Mouse (Mus musculus) hindbrain, embryonic 16.5 days (tissue): ENCODE results near the gene Znrf3. TPM values are rescaled to one million over a fixed set of nuclear protein-coding genes. Genes with fewer than 3 reads are reported as not detected.
"Not testable (repeated sequence)": the region's sequence is repeated elsewhere in the genome, so short reads cannot be mapped to it uniquely, and the experiment has no call there.

Experiments used
- ATAC-seq: fragments of 200-750 bp; cut with Nextera tagmentation; 2 replicates; pipeline ENCODE4 v1.8.0; 2017; ENCODE audit warnings: moderate TSS enrichment, moderate library complexity
- H3K27ac ChIP-seq: fragments of 300-500 bp; sonication (generic); 2 replicates; pipeline ENCODE4 v1.5.1; 2014; ENCODE audit warnings: low read depth, mild to moderate bottlenecking, control low read depth, low read length, moderate library complexity
- H3K27me3 ChIP-seq: fragments of 300-500 bp; sonication (generic); replicated peaks from 2 replicates; pipeline ENCODE4 v1.6.1; 2014; ENCODE audit warnings: low read length; ENCODE audit not compliant: control insufficient read depth, insufficient read depth
- H3K36me3 ChIP-seq: fragments of 300-500 bp; sonication (generic); 2 replicates; pipeline ENCODE4 v1.6.1; 2014; ENCODE audit warnings: mild to moderate bottlenecking, low read length, moderate library complexity, mixed read lengths; ENCODE audit not compliant: control insufficient read depth, insufficient read depth
- H3K4me1 ChIP-seq: fragments of 300-500 bp; sonication (generic); 2 replicates; pipeline ENCODE4 v1.6.1; 2014; ENCODE audit warnings: low read depth, low read length; ENCODE audit not compliant: control insufficient read depth, insufficient read depth
- H3K4me2 ChIP-seq: fragments of 300-500 bp; sonication (generic); 2 replicates; pipeline ENCODE4 v1.6.1; 2014; ENCODE audit warnings: mild to moderate bottlenecking, low read length, control low read depth, moderate library complexity
- H3K4me3 ChIP-seq: fragments of 300-500 bp; sonication (generic); 2 replicates; pipeline ENCODE4 v1.5.1; 2014; ENCODE audit warnings: mild to moderate bottlenecking, low read length, control low read depth, moderate library complexity
- H3K9ac ChIP-seq: fragments of 300-500 bp; sonication (generic); 2 replicates; pipeline ENCODE4 v1.6.1; 2014; ENCODE audit warnings: low read depth, mild to moderate bottlenecking, control low read depth, low read length, moderate library complexity
- H3K9me3 ChIP-seq: fragments of 300-500 bp; sonication (generic); 2 replicates; pipeline ENCODE4 v1.6.1; 2014; ENCODE audit warnings: mild to moderate bottlenecking, low read length, moderate library complexity; ENCODE audit not compliant: control insufficient read depth
- WGBS: fragments of 180-500 bp; shearing (Covaris S2); extraction: QIAGEN DNeasy Blood & Tissue Kit; methylation state at CpG from one replicate; pipeline ENCODE4 v1.1.7; 2014; 5-methylcytosine and 5-hydroxymethylcytosine counted together
- polyA plus RNA-seq: library from polyadenylated mRNA; unstranded; fragments of >200 nt; fragmentation: Nextera tagmentation; extraction: Ambion mirVana; gene quantifications from 2 replicates; pipeline ENCODE4 v1.2.1, GENCODE M21; 2015

Gene Znrf3
- polyA plus RNA-seq, 1 experiment from 2014 or later = 8.1 TPM

DNA sequence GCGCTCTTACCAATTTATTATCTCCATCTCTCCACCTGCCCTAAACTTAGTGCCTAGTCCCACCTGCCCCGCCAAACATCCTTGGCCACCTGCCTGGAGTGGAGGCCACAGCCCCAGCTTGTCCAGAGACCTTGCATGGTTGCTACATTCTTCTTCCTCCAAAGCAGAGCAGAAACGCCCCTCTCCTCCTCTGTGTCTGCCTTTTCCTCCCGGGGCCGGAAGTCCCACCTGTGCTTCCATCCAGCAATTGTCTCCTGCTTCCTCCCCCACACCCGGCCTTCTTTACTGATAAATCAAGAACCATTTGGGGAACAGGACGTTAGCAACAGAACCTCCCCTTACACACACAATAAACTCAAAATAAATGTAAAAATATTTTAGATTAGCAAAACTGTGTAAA, 33.5 kb upstream of the Znrf3 start:
- no peak overlapping the region for H3K4me2 ChIP-seq
- no peaks in the 10 kb centered on the region for H3K9me3 ChIP-seq
- H3K27me3 ChIP-seq = no peaks in the 10 kb centered on the region
- no peaks in the 10 kb centered on the region for H3K36me3 ChIP-seq
- no peak overlapping the region for H3K9ac ChIP-seq
- H3K4me3 ChIP-seq = no peak overlapping the region
- 87% methylated on average over 7 of the region's 7 CpGs for WGBS
- H3K4me1 ChIP-seq = no peaks in the 10 kb centered on the region
- no peak overlapping the region for H3K27ac ChIP-seq
- no peak for ATAC-seq

DNA sequence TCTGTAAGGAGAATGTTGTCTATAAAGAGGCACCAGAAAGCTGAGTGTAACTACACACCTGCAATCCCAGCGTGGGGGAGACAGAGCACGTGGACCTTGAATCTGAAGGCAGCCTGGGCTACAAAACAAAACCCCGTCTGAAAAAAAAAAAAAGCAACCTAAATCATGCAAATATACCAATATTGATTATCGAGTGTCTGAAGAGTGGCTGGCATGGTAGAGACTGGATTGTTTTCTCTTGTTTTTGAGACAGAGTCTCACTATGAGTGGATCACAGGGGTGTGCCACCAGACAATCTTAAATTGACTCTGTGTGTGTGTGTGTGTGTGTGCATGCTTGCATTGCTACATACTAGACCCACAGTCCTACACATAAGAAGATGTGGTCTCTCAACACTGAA, 32.2 kb upstream of the Znrf3 start:
- Histone ChIP-seq H3K27ac (no peak overlapping the region), H3K9ac (no peak overlapping the region), H3K4me3 (no peak overlapping the region), H3K4me1 (no peaks in the 10 kb centered on the region), H3K36me3 (no peaks in the 10 kb centered on the region), H3K9me3 (no peaks in the 10 kb centered on the region), H3K4me2 (no peak overlapping the region), H3K27me3 (no peaks in the 10 kb centered on the region)
- no peak for ATAC-seq
- 88% methylated on average over 4 of the region's 4 CpGs for WGBS

DNA sequence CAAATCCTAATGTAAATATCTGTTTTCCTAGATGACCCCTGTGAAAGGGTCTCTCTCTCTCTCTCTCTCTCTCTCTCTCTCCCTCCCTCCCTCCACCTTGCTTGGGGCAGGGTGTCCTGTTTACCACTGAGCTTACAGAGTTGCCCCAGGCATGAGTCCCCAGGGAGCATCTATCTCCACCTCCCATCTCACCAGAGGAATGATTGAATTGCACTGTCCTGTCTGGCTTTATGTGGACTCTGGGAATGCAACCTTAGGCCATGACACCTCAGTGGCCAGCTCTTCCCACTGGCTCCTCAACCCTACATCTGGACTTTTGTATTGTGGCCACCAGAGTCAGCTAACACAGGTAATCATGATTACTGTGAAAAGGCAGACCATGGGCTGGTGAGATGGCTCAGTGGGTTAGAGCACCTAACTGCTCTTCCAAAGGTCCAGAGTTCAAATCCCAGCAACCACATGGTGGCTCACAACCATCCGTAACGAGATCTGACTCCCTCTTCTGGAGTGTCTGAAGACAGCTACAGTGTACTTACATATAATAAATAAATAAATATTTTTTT, 31.0 kb upstream of the Znrf3 start:
- not testable (repeated sequence) for H3K36me3 ChIP-seq, ATAC-seq, H3K9ac ChIP-seq, H3K27ac ChIP-seq, H3K4me3 ChIP-seq, H3K9me3 ChIP-seq, H3K27me3 ChIP-seq, H3K4me1 ChIP-seq, H3K4me2 ChIP-seq
- WGBS = no CpG with 5 or more reads among the region's 2 CpGs

DNA sequence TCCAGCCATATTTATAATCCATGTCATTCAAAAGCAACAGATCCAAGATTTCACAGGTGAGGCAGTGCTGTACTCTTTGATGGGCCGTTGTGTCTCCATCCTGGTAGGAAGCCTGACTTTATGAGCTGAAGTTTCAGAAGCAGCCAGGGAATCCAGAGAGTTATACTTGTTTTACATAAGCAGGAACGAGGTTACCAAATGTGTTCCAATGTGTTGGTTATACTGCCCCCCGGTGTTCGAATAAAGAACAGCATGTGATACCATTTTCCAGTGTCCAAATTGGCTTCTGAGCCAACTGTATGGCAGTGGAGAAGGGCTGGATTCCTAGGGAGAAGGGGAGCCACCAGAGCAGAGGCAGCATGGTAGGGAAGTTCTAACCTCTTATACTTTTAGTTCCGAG, 29.5 kb upstream of the Znrf3 start:
- no peaks in the 10 kb centered on the region for H3K4me1 ChIP-seq
- 19% methylated on average over 5 of the region's 5 CpGs for WGBS
- ATAC-seq = peak; percentile 61; the same call in 1 of the 2 replicates
- no peaks in the 10 kb centered on the region for H3K9me3 ChIP-seq
- no peak overlapping the region for H3K4me2 ChIP-seq
- H3K27ac ChIP-seq = no peak overlapping the region
- no peak overlapping the region for H3K4me3 ChIP-seq
- no peaks in the 10 kb centered on the region for H3K36me3 ChIP-seq
- H3K9ac ChIP-seq = no peak overlapping the region
- H3K27me3 ChIP-seq = no peaks in the 10 kb centered on the region

DNA sequence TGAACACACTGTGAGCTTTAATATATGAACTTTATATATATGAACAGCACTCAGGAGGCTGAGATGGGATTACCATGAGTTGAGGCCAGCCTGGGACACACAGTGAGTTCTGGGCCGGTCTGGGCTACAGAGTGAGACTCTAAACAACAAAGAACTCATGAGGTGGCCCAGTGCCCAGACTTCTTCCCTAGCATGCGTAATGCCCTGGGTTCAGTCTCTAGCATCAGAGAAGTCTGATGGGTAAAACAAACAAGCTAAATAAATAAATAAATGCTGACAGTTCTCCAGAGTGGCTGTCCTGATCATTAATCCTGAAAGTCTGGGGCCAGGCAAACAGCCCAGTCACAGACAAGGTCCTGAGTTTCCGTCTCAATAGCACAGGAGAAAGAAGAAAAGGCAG, 25.4 kb upstream of the Znrf3 start:
- H3K9ac ChIP-seq = no peak overlapping the region
- no peaks in the 10 kb centered on the region for H3K4me1 ChIP-seq
- no peaks in the 10 kb centered on the region for H3K9me3 ChIP-seq
- no peak overlapping the region for H3K4me3 ChIP-seq
- H3K27ac ChIP-seq = no peak overlapping the region
- ATAC-seq = peak; percentile 64
- no peaks in the 10 kb centered on the region for H3K36me3 ChIP-seq
- no peaks in the 10 kb centered on the region for H3K27me3 ChIP-seq
- H3K4me2 ChIP-seq = no peak overlapping the region
- 57% methylated on average over 3 of the region's 3 CpGs for WGBS

DNA sequence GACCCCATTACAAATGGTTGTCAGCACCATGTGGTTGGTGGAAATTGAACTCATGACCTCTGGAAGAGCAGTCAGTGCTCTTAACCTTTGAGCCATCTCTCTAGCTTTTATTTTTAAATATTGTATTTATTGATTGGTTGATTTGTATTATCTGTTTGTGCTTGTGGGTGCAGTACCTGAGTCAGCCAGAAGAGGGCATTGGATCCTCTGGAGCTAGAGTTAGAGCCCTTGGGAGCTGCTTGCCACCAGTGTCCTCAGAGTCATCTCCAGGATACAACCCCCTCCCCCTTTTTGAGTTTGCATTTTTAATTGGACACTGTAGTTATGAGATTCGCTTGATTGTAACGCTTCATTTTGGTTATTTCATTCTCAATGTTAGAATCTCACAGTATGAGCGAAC, 24.4 kb upstream of the Znrf3 start:
- H3K9me3 ChIP-seq = no peaks in the 10 kb centered on the region
- H3K27me3 ChIP-seq = no peaks in the 10 kb centered on the region
- ATAC-seq = no peak
- WGBS = 83% methylated on average over 3 of the region's 3 CpGs
- no peak overlapping the region for H3K27ac ChIP-seq
- H3K4me1 ChIP-seq = no peaks in the 10 kb centered on the region
- H3K36me3 ChIP-seq = no peaks in the 10 kb centered on the region
- no peak overlapping the region for H3K4me2 ChIP-seq
- H3K4me3 ChIP-seq = no peak overlapping the region
- H3K9ac ChIP-seq = no peak overlapping the region

DNA sequence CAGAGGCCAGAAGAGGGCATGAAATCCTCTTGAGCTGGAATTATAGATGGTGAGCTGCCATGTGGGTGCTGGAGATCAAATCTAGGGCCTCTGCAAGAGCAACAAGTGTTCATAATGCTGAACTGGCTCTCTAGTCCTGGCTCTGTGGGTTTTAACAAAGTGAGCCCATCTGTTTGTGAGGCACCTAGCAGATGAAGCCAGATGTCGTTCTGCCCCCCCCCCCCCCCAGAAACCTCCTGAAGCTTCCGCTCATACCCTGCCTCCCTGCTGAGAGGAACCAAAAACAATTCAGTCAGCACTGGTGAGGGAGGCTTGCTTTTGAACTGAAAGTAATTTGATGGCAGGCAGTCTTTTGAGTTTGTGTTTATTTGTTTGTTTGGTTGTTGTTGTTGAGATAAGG, 23.8 kb upstream of the Znrf3 start:
- no peak for ATAC-seq
- H3K27me3 ChIP-seq = no peaks in the 10 kb centered on the region
- H3K4me1 ChIP-seq = no peaks in the 10 kb centered on the region
- no peaks in the 10 kb centered on the region for H3K36me3 ChIP-seq
- no peak overlapping the region for H3K4me3 ChIP-seq
- H3K27ac ChIP-seq = no peak overlapping the region
- H3K4me2 ChIP-seq = no peak overlapping the region
- H3K9ac ChIP-seq = no peak overlapping the region
- WGBS = 32% methylated on average over 2 of the region's 2 CpGs
- no peaks in the 10 kb centered on the region for H3K9me3 ChIP-seq

DNA sequence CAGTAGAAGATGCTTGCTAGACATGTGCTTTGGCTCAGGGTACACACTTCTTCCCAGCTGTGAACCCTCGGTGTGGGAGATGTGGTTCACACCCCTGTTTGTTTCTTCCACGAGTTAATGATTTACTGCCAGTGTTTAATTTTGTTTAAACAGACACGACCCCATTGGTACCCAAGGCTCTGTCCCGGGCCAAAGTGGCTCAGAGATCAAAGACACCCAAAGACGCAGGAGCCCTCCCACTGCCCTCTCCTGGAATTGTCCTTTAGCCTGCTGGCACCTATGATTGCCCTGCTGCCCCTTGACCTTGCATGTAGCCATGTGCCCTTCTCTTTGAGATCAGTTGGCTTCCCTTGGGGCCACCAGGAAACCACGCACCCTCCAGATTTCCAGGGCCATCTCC, 7.3 kb upstream of the Znrf3 start:
- no peak for ATAC-seq
- 47% methylated on average over 6 of the region's 6 CpGs for WGBS

DNA sequence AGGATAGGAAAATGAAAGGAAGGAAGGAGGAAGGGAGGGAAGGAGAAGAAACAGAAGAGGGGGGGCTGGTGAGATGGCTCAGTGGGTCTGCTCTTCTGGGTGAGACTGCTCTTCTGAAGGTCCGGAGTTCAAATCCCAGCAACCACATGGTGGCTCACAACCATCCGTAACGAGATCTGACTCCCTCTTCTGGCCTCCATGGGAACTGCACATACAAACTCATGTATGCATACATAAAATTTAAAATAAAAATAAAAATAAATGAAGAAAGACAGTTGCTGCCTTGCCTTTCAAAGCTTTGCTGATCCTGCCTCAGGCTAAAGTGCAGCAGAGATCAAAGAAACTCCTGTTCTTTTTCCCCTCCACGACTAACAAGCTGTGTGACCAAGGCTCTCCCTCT, 6.7 kb upstream of the Znrf3 start:
- H3K27ac ChIP-seq = no peak overlapping the region
- no peak overlapping the region for H3K4me3 ChIP-seq
- H3K4me2 ChIP-seq = no peak overlapping the region
- no peak for ATAC-seq
- H3K4me1 ChIP-seq = no peaks in the 10 kb centered on the region
- H3K9ac ChIP-seq = no peak overlapping the region
- no peaks in the 10 kb centered on the region for H3K27me3 ChIP-seq
- WGBS = 69% methylated on average over 4 of the region's 4 CpGs
- H3K36me3 ChIP-seq = no peaks in the 10 kb centered on the region
- H3K9me3 ChIP-seq = no peaks in the 10 kb centered on the region

More for the DNA sequence above, 7.3 kb upstream of the Znrf3 start:
- Histone ChIP-seq H3K4me2 (no peak overlapping the region), H3K4me1 (no peaks in the 10 kb centered on the region), H3K4me3 (no peak overlapping the region), H3K36me3 (no peaks in the 10 kb centered on the region), H3K9me3 (no peaks in the 10 kb centered on the region), H3K27me3 (no peaks in the 10 kb centered on the region), H3K9ac (no peak overlapping the region), H3K27ac (no peak overlapping the region)

DNA sequence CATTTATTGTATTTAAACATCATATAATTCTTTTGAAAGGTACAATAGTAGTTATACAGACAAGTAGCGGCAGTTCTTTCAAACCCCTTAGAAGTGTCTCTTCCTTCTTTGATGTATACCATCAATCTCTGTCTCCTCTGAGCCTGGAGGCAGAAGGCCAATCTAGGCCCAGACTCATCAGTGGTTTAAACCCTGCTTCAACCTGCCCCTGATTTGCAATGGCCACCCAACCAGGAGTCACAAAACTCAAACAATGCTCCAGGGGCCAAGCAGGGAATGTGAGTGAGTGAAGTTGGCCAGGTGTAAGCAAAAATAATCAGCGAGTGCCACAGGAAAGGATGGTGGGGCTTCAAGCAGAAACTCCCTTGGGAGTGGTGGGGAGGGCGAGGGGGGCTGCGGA, 6.1 kb upstream of the Znrf3 start:
- H3K4me3 ChIP-seq = no peak overlapping the region
- H3K9me3 ChIP-seq = no peaks in the 10 kb centered on the region
- H3K9ac ChIP-seq = no peak overlapping the region
- H3K27me3 ChIP-seq = no peaks in the 10 kb centered on the region
- no peaks in the 10 kb centered on the region for H3K4me1 ChIP-seq
- no peak for ATAC-seq
- H3K27ac ChIP-seq = no peak overlapping the region
- no peak overlapping the region for H3K4me2 ChIP-seq
- WGBS = 85% methylated on average over 4 of the region's 4 CpGs
- no peaks in the 10 kb centered on the region for H3K36me3 ChIP-seq
